Mouse (Mus musculus): ENCODE data around the gene Enc1.

- TF ChIP-seq EP300 (IDR thresholded peaks at IDR 0.05; ENCODE audit: low read depth) (no peak), CTCF (IDR thresholded peaks at IDR 0.05; ENCODE audit: low read depth) (no peak)
Measured at GRCm38 (mm10) chr13:97261549-97261948, 20.6 kb downstream of the Enc1 start.

Data from liver, postnatal 0 days (tissue).